Comparison of ENCODE assay signal across 8 mouse cellular contexts in genomic region chr4:141544536-141544935, GRCm38 (mm10). TPM values are rescaled to one million over a fixed set of nuclear protein-coding genes. Genes with fewer than 3 reads are reported as not detected.
DNase-seq lines count a peak whose midpoint lies in the region; ATAC-seq lines count a peak whose summit lies in the region.

No protein-coding gene starts in this region.

- H3K4me2 ChIP-seq in kidney, embryonic 15.5 days: peak overlapping the region; percentile 99
- H3K4me2 ChIP-seq in embryonic facial prominence, embryonic 14.5 days (ENCODE audit: low read depth, low read length): peak overlapping the region; percentile 99
- peak overlapping the region; percentile 99 for H3K4me2 ChIP-seq in intestine, embryonic 14.5 days (ENCODE audit: low read length)
- peak overlapping the region; percentile 99 for H3K4me2 ChIP-seq in midbrain, embryonic 15.5 days

- 42% methylated on average over 2 of the region's 2 CpGs for WGBS in kidney, embryonic 15.5 days
- WGBS in embryonic facial prominence, embryonic 14.5 days: 43% methylated on average over 2 of the region's 2 CpGs
- 45% methylated on average over 2 of the region's 2 CpGs for WGBS in intestine, embryonic 14.5 days
- WGBS in midbrain, embryonic 15.5 days: 38% methylated on average over 2 of the region's 2 CpGs

- no peak for DNase-seq in kidney, postnatal 14 days
- DNase-seq in embryonic facial prominence, embryonic 14.5 days (ENCODE audit: low spot score): no peak
- no peak for DNase-seq in intestine, embryonic 14.5 days (ENCODE audit: low spot score)
- no peak for DNase-seq in urinary bladder, postnatal 10 days (ENCODE audit: low spot score)
- no peak for DNase-seq in left cerebral cortex, adult 18-20 months (ENCODE audit: low spot score in 2 of 2)

- H3K36me3 ChIP-seq in kidney, embryonic 15.5 days: no peaks in the 10 kb centered on the region
- no peaks in the 10 kb centered on the region for H3K36me3 ChIP-seq in embryonic facial prominence, embryonic 14.5 days (ENCODE audit: control insufficient read depth, insufficient read depth, low read length)
- no peaks in the 10 kb centered on the region for H3K36me3 ChIP-seq in intestine, embryonic 14.5 days (ENCODE audit: control insufficient read depth, insufficient read depth, low read length)
- no peaks in the 10 kb centered on the region for H3K36me3 ChIP-seq in midbrain, embryonic 15.5 days (replicated peaks)

- peak overlapping the region; percentile 77 for H3K4me3 ChIP-seq in kidney, embryonic 15.5 days (replicated peaks)
- peak overlapping the region; percentile 87 for H3K4me3 ChIP-seq in embryonic facial prominence, embryonic 14.5 days (ENCODE audit: low read depth, low read length)
- H3K4me3 ChIP-seq in intestine, embryonic 14.5 days (ENCODE audit: low read depth, low read length): peak overlapping the region; percentile 73; the same call in 1 of the 2 replicates
- peak overlapping the region; percentile 70 for H3K4me3 ChIP-seq in midbrain, embryonic 15.5 days

- H3K4me1 ChIP-seq in kidney, embryonic 15.5 days: peaks cover 37% of the 10 kb centered on the region
- H3K4me1 ChIP-seq in embryonic facial prominence, embryonic 14.5 days (ENCODE audit: control insufficient read depth, insufficient read depth, low read length): 0 out of 2 replicates have a peak, but pooled peaks cover 6% of the 10 kb centered on the region
- H3K4me1 ChIP-seq in intestine, embryonic 14.5 days (replicated peaks; ENCODE audit: control insufficient read depth, insufficient read depth, low read length): peaks cover 10% of the 10 kb centered on the region
- H3K4me1 ChIP-seq in midbrain, embryonic 15.5 days: peaks cover 35% of the 10 kb centered on the region

- ATAC-seq in kidney, embryonic 15.5 days (replicated peaks; ENCODE audit: low FRiP score): no peak
- no peak for ATAC-seq in embryonic facial prominence, embryonic 14.5 days (ENCODE audit: low read depth)
- ATAC-seq in intestine, embryonic 14.5 days (replicated peaks; ENCODE audit: low FRiP score, low TSS enrichment, low read depth): no peak
- ATAC-seq in midbrain, embryonic 15.5 days (replicated peaks): no peak
- ATAC-seq in granulocyte monocyte progenitor cell, adult 5-6 weeks (replicated peaks; ENCODE audit: poor library complexity, severe bottlenecking): no peak

- no peaks in the 10 kb centered on the region for H3K27me3 ChIP-seq in kidney, embryonic 15.5 days
- H3K27me3 ChIP-seq in embryonic facial prominence, embryonic 14.5 days (replicated peaks; ENCODE audit: control insufficient read depth, insufficient read depth, low read length): no peaks in the 10 kb centered on the region
- H3K27me3 ChIP-seq in intestine, embryonic 14.5 days (replicated peaks; ENCODE audit: control insufficient read depth, insufficient read depth, low read length): no peaks in the 10 kb centered on the region
- no peaks in the 10 kb centered on the region for H3K27me3 ChIP-seq in midbrain, embryonic 15.5 days (replicated peaks)

- H3K9ac ChIP-seq in kidney, embryonic 15.5 days: 0 out of 2 replicates have a peak overlapping the region, but pooled peaks have one; percentile 78
- H3K9ac ChIP-seq in embryonic facial prominence, embryonic 14.5 days (ENCODE audit: low read depth, low read length): peak overlapping the region; percentile 87; the same call in 1 of the 2 replicates
- H3K9ac ChIP-seq in intestine, embryonic 14.5 days (ENCODE audit: low read length): peak overlapping the region; percentile 99
- no peak overlapping the region for H3K9ac ChIP-seq in midbrain, embryonic 15.5 days

- peak overlapping the region; percentile 100 for H3K27ac ChIP-seq in kidney, embryonic 15.5 days
- peak overlapping the region; percentile 100 for H3K27ac ChIP-seq in embryonic facial prominence, embryonic 14.5 days (replicated peaks; ENCODE audit: low read depth, low read length)
- H3K27ac ChIP-seq in intestine, embryonic 14.5 days (ENCODE audit: low read depth): peak overlapping the region; percentile 100; the same call in 1 of the 2 replicates
- H3K27ac ChIP-seq in midbrain, embryonic 15.5 days: peak overlapping the region; percentile 100

- no peaks in the 10 kb centered on the region for H3K9me3 ChIP-seq in kidney, embryonic 15.5 days (replicated peaks)
- no peaks in the 10 kb centered on the region for H3K9me3 ChIP-seq in embryonic facial prominence, embryonic 14.5 days (ENCODE audit: control insufficient read depth, low read length)
- H3K9me3 ChIP-seq in intestine, embryonic 14.5 days (ENCODE audit: control insufficient read depth, low read length): no peaks in the 10 kb centered on the region
- H3K9me3 ChIP-seq in midbrain, embryonic 15.5 days: no peaks in the 10 kb centered on the region

RNA-seq across cellular contexts. Expression of gene Spen, which starts 6.1 kb away (rescaled TPM):
- 10.3 and 11.1 TPM in 2 replicates for polyA plus RNA-seq in kidney, embryonic 15.5 days (2015; fragmentation: Nextera tagmentation; extraction: Ambion mirVana)
- 9.4 and 12.5 TPM in 2 replicates for polyA plus RNA-seq in embryonic facial prominence, embryonic 14.5 days (2014; fragmentation: Nextera tagmentation; extraction: Ambion mirVana)
- 12.8 and 14.9 TPM in 2 replicates for polyA plus RNA-seq in intestine, embryonic 14.5 days (2014; fragmentation: Nextera tagmentation; extraction: Ambion mirVana)
- polyA plus RNA-seq in midbrain, embryonic 15.5 days (2015; fragmentation: Nextera tagmentation; extraction: Ambion mirVana): 19.4 and 20.0 TPM in 2 replicates
- 37.8 TPM in 2 replicates for total RNA-seq in granulocyte monocyte progenitor cell, adult 5-6 weeks (2014; fragmentation: Nextera tagmentation)
- total RNA-seq in granulocyte monocyte progenitor cell, adult 5-6 weeks (2017): 21.4 and 25.5 TPM in 2 replicates
- total RNA-seq in left cerebral cortex, adult 18-20 months (2021): 10 to 100 TPM; 58.4 to 60.6 TPM
